Mouse (Mus musculus): ENCODE results near the gene Swt1.

DNA sequence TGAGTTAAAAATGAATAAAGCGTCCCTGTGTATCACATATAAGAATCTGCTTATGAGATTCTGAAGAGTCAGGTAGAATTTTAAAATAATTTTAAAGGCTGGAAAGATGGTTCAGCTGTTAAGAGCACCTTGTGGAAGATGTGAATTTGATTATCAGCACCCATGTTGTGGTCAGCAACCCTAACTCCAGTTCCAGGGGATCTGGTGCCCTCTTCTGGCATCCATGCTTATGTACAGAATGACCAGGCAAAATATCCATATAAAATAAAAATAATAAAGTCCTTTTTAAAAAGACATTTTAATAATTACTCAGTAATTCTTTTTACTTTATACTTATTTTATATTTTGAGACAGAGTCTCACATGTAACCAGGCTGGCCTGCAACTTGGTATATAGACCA, 38.2 kb downstream of the Swt1 start:
- TF ChIP-seq POLR2A (IDR thresholded peaks at IDR 0.05; ENCODE audit: borderline replicate concordance, extremely low read depth, insufficient read depth, insufficient read length, poor library complexity, severe bottlenecking) (no peak), CTCF (IDR thresholded peaks at IDR 0.05; ENCODE audit: borderline replicate concordance, extremely low read depth, insufficient read depth, insufficient read length) (peak; percentile 47; the same call in 1 of the 2 replicates)

All from brain, embryonic 14.5 days (tissue).